Mouse (Mus musculus): ENCODE results near the gene Stt3b. TPM values are rescaled to one million over a fixed set of nuclear protein-coding genes. Genes with fewer than 3 reads are reported as not detected.
"Not testable (repeated sequence)": the region's sequence is repeated elsewhere in the genome, so short reads cannot be mapped to it uniquely, and the experiment has no call there.

The Stt3b gene
- polyA plus RNA-seq, 3 experiments from 2014 or later: 16.6 to 25.0 (median 22.4) TPM

- no peak for ATAC-seq
Measured at GRCm38 (mm10) chr9:115317049-115317448, 6.8 kb upstream of the Stt3b start.

DNA sequence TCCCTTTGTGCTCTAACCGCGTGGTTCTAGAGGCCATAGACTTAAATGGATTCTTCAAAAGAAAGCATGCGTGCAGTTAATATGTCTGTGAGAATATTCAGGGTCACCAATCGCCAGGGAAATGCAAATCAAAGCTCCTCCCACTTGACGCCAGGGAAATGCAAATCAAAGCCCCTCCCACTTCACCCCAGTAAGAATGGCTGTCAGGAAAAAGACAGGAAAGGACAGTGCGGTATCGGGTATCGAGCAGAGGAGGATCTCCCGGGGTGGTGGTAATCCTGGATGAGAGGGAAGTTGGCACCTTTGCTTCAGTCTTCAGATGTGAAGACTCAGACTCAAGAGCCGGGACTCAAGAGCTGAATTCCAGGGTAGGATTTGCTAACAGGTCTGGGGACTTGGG is 4.3 kb upstream of the Stt3b start:
- ATAC-seq: no peak

GRCm38 (mm10) chr9:115313830-115314229 is 3.6 kb upstream of the Stt3b start:
- no peak for ATAC-seq

DNA sequence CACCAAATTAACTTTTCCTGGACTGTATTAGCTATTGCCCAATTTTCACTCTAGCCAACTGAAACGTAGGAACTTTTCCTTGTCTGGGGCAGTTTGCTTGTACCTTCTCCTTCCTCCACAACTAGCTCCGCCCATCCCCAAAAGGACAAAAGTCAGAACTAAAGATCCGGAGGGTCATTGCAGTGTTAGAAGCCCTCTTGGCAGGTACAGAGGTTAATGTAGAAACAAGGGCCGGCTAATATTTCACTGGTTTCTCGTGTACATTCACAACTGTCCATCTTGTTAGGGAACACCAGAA is 951 bp upstream of the Stt3b start:
- no peak for ATAC-seq

DNA sequence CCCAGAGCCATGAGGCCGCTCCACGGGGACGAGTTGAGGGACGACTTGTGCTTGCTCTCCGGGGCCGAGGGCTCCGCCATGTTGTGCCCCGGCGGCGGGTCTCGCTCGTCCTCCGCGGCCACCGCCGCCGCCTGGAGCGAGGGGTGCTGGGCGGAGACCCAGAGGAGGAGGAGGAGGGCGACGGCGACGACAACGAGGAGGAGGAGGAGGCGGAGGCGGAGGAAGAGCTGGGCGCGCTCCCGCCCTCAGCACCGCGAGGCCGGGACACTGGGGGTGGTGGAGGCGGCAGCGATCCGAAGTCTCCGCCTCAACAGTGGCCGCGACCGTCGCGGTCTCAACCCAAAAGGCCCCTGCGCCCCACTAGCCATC is 260 bp downstream of the Stt3b start:
- ATAC-seq: peak; percentile 41

DNA sequence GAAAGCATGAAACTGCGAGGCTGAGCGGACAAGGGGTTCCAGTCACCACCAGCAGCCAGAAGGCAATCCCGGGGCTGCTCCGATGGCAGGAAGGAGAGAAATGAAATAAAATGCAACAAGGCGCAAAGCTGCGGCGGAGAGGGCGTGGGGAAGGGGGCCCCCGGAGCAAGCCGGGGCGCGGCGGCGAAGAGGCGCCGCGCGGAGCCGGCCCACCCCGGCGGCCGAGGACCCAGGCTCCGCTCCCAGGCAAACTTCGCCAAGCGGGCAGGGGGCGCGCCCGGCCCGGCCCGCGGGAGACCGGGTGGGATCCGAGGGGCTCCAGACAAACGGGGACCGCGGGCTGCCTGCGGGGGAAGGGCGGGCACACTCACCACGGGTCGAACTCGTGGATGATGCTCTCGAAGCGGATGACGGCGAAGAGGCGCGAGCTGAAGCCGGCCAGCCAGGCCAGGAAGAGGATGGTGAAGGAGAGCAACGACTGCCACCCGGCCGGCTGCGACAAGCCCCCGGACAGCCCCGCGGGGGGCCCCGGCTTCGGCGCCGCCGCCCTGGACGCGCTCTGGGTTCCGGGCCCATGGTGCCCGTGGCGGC is 745 bp downstream of the Stt3b start:
- ATAC-seq: no peak

- no peak for ATAC-seq
Measured at GRCm38 (mm10) chr9:115308941-115309380, 1.3 kb downstream of the Stt3b start.

- ATAC-seq: no peak
Measured at GRCm38 (mm10) chr9:115308401-115308800, 1.8 kb downstream of the Stt3b start.

DNA sequence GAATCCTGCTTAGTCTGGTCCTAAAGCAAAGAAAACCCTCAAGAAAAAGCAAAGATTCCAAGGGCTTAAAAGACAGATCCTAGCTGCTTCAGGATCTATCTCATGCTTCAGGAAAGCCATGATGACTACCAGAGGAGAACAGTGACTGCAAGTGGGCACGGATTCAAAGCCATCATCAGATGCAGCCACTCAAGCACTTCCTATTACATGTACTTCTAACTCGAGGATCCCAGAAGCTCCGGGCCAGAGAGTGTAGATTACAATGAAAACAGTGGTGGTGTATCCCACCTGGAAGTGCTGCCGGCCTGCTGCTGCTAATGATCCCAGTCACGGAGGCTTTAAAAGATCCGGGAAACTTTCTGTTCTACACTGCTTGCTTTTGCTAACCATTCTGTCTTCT is 4.0 kb downstream of the Stt3b start:
- ATAC-seq: no peak

DNA sequence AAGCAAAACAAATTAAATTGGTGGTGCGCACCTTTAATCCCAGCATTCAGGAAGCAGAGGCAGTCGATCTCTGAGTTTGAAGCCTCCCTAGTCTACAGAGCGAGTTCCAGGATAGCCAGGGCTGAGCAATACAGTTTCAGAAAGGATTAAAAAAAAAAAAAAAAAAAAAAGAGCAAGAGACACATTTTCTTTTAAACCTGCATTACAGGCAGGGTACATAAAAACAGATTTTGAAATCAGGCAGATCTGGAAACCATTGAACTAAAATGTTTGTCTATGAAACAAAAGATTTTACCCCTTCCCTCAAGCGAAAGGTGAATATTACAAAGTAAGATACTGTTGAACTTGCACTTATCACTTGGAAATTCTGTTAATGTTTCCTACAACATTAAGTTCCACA is 6.1 kb downstream of the Stt3b start:
- no peak for ATAC-seq

DNA sequence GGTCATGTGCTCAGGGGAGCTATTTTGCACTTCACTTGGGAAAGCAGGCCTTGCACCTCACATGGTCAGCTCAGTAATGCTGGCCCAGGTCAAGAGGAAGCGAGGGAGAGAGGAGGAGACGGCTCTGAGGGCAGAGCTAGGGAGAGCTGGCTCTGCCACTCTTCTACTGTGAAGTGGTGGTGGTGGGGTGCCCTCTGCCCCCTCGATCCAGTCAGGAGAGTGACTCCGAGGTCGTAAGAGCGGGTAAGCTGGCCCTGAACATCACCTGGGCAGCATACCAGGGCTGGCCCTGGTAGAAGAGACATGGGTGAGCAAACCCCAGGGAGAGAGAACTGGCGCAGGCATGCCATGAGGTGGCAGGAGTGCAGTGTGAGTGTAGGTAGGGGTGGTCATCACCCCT is 8.6 kb downstream of the Stt3b start:
- ATAC-seq: no peak

DNA sequence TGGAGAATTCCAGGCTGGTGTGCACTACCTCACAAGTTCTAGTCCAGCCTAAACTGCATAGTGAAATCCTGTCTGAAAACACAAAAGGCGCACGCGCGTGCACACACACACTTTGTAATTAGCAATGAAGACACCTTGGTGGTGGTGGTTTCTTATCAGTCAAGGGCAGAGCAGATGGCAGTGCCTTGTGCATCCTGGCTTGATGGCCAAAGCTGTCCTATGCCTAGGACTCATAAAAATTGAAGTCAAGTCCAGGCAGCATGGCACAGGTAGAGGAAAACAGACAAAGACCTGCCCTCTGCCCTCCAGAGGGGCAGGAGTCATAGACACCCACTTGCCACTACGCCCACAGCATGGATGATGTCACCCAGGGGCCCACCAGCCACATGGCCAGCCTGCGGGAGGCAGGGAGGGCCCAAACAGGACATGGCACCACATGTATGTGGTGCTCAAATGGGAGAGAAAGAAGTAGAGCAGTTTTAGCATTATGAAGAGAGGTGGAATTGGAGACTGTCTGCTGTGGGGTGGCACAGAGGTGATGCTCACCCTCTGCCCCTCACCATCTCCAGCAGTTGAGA is 9.1 kb downstream of the Stt3b start:
- ATAC-seq: no peak

- ATAC-seq: no peak
Measured at GRCm38 (mm10) chr9:115296738-115297137, 13.5 kb downstream of the Stt3b start.

GRCm38 (mm10) chr9:115293920-115294594 is 16.2 kb downstream of the Stt3b start:
- peak; percentile 41 for ATAC-seq

DNA sequence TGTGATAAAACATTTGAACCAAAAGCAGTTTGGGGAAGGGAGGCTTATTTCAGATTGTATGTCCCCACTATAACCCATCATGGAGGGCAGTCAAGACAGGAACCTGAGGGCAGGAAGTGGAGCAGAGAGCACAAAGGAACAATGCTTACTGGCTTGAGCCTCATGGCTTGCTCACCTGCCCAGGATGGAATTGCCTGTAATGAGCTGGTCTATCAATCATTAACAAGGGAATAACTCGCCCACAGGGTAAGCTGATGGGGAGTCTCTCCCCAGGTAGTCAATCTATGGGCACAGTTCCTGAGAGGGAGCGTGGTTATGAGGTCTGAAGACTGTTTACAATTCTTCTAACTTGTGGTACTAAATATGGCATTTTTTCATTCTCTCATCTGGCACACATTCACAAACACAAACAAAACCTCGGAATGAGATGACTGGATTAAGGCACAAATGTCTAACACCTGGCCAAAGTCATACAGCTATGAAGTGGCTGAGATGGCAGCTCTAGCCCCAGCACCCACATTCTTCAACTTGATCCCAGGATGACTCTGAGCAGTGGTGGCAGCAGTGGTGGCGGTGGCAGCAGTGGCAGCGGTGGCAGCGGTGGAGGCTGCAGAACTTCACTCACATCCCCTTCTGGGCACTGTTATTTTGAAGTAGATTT is 22.3 kb downstream of the Stt3b start:
- no peak for ATAC-seq

DNA sequence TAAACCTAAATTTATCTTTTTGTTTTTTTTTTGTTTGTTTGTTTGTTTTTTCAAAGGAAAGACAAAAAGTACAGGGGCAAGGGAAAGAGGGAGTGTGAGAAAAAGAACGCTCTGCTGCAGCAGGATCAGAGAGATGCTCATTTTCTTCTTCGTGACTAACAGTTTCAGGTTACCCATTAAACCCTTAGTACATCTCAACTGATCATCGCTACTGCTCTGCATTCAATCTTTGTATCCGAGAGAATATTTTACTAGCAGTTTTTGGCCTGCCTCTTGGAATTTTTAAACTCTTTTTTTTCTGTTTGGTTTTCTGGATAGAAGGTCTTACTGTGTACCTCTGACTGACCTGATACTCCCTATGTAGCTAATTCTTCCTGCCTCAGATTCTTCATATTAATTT is 25.8 kb downstream of the Stt3b start:
- ATAC-seq: no peak

GRCm38 (mm10) chr9:115283403-115283802 is 26.8 kb downstream of the Stt3b start:
- ATAC-seq: no peak

- no peak for ATAC-seq
Measured at GRCm38 (mm10) chr9:115278641-115279040, 31.6 kb downstream of the Stt3b start.

DNA sequence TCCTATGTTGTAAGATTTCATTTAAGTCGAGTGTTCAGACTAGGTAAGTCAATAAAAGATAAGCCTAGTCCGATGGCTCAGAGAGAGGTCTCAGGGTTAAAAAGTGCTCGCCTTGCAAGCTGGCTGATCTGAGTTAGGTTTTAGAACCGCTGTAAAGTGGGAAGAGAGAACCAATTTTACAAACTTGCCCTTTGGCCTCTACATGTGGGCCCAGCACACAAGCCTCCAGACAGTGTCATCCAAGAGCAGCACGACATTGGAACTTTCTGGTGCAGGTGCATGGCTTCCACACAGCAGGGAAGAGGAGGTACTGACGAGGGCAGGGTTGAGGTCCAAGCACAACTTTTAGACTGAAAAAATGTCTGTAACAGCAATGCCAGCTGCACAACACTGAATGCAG is 35.4 kb downstream of the Stt3b start:
- ATAC-seq: no peak

- no peak for ATAC-seq
Measured at GRCm38 (mm10) chr9:115273095-115273649, 37.0 kb downstream of the Stt3b start.

DNA sequence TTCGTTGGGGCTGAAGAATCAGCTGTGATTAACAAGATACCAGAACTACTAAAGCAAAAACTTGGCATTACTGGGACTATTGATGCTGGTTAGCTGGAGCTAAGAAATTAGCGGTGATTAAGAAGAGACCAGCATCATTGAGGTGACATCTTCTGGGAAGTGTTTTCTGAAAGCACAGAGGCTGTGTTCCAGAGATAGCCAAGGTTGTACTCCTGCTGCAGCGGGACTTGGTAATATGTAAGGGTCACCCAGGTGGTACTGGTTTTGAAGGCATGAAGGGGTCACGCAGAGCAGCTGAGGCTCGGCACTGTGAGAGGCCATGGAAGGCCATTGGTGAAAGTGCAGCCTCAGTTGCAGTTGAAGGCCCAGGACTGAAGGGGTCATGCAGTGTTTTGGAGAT is 37.8 kb downstream of the Stt3b start:
- not testable (repeated sequence) for ATAC-seq

- ATAC-seq: no peak
Measured at GRCm38 (mm10) chr9:115271556-115271955, 38.7 kb downstream of the Stt3b start.

- ATAC-seq: no peak
Measured at GRCm38 (mm10) chr9:115261896-115262295, 48.3 kb downstream of the Stt3b start.

DNA sequence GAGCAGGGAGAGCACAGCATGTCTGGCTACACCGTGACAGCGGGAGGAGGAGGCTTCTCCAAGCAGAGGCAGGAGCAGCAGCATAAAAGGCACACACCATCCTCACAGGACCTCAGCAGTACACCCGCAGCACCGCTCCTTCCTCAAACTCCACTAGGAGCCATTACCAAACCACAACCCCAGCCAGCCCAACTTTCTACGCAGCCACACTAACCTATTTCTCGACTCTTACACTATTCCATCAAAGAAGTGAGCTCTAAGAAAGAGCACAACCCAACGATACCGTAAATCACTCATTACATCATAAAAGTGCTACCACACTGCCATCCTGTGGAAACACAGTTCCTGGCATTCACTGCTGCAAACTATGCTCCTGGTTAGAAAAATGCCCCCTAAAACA is 48.8 kb downstream of the Stt3b start:
- ATAC-seq: no peak
